Mouse (Mus musculus) frontal cortex, adult (tissue): ENCODE data around the gene Gpr180.
A peak's percentile ranks its signal among the peaks of the same experiment; 100 is the strongest.
"Not testable (repeated sequence)": the region's sequence is repeated elsewhere in the genome, so short reads cannot be mapped to it uniquely, and the experiment has no call there.

Source experiments
- ATAC-seq: cut with Nextera tagmentation; 2 replicates; pipeline ENCODE4 v1.9.2; 2017; ENCODE audit warnings: mild to moderate bottlenecking, moderate library complexity, mixed read lengths; ENCODE audit not compliant: low TSS enrichment

Gene Gpr180

DNA sequence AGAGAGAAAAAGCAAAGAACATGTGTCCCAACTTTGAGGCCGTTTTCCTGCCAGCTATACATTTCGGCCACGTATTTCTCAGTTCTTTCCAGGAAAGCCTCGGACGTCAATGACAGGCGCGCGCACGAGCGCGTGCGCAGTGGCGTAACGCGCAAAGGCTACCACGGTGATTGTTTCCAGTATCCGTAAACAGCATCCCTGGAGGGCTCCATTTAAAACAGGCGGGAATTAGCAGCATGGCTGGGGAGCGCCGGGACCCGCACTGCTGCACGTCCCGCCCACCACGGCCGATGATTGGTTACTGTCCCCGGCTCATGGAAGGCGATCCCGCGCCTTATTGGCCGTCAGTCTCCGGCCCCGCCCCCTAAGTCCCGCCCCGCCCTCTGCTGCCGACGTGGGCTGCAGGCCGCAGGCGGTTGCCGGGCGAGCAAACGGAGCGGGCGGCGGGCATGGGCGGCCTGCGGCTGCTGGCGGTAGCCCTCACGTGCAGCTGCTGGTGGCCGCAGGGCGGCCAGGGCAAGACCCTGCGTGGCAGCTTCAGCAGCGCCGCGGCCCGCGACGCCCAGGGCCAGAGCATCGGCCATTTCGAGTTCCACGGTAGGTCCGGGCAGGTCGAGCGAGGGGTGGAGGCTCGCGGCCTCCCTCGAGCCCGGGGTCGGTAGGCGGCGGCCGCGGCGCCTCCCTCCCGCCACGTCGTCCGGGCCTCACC lies at the start of gene Gpr180:
TSS of gene Gpr180 (plus strand) at position 415 of the 709 bp plus-strand sequence.
- ATAC-seq, result peak; percentile 89

DNA sequence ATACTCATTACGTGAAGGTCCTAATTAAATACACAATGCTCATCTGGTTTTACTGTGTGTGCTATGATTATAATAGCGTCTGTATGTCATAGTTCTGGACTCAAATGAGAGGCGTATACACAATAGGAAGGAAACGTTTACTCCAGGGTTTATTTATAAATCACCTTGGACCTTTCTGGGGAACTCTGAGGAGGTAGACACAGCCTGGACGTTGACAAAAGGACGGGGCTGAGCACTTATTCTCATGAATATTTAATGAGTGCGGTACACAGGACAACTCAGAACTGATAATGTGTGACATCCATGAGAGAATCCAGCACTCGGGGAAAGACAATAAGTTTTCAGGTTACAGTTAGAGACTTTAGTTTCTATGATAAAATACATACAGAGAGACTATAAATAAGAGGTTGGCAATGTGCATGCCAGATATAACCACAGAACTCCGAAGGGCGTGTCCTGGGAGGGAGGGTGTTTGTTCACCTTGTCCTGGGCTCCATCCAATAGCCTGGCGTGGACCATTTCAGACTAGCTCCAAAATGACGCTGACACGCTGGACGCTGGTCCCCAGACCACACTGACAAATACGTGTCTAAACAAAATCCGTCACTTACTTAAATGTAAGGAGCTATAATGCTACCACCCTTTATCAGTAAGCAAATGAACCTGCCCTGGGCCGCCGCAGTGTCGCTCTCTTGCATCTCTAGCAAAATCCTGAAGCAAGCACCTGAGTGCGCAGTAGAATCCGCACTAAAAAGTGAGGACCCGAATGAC lies 48.3 kb upstream of the Gpr180 start:
- peak; percentile 36 for ATAC-seq

DNA sequence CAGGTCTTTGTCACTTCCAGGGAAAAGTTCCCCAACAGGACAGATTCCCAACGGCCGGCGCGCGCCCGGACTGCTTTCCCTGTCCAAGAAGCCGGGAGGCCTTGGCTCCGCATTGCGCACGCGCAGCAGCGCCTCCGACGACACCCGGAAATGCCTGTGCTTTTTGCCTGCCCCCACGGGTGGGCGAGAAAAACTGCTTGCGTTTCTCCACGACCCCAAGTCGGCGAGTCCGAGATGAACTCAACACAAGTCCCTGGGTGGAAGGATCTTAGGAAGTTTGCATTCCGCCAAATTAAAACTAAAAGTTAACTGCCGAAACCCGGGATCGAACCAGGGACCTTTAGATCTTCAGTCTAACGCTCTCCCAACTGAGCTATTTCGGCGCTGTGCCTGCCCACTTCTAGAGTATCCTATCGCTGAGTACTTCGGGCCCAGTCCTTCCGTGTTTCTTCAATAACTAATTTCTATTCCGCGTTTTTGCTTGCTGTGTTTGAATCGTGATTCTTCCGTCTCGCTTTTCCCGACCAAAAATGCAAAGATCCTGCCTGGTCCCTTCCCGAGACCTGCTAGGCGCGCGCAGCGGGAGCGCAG lies 47.6 kb upstream of the Gpr180 start:
- peak; percentile 79 for ATAC-seq

DNA sequence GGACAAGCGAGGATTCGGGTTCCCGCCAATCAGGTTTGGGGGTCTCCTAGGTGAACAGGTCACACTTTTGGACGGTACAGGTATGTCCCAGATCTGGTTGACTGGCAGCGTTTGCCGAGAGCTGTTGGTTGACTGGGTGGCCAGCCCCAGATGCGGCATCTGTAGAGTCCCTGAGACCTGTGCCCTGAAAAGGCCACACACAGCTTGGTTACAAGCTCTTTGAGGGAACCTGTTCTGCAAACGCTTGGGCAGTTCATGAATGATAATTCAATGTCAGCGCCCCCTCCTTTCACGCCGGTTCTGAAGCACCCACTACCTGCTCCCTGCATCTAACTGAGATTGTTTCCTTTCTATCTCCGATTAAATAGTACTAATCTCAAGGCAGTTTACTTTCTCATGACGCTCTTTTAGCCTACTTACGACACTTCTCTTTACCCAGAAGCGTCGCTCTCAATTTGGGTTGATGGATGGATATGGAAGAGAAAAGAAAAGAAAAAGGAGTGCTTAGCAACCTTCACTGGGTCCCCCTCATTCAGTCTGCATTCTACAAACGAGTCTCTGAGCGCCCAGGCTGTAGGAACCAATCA lies 47.1 kb upstream of the Gpr180 start:
- peak; percentile 61 for ATAC-seq

DNA sequence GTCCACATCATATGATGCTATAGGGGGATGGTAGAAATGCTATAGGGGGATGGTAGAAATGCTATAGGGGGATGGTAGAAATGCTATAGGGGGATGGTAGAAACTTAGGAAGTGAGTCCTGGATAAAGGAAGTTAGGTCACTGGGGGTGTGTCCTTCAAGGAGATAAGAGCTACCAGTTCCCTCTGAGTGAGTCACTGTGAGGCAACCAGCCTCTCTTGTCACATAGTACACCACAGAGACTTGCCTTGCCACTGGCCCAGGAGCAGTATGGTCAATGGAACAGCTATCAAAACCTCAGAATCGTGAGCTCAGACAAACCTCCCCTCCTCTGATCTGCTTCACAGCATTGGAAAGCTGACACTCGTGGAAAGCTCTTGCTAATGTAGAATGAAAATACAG lies 38.7 kb upstream of the Gpr180 start:
- ATAC-seq, result no peak

DNA sequence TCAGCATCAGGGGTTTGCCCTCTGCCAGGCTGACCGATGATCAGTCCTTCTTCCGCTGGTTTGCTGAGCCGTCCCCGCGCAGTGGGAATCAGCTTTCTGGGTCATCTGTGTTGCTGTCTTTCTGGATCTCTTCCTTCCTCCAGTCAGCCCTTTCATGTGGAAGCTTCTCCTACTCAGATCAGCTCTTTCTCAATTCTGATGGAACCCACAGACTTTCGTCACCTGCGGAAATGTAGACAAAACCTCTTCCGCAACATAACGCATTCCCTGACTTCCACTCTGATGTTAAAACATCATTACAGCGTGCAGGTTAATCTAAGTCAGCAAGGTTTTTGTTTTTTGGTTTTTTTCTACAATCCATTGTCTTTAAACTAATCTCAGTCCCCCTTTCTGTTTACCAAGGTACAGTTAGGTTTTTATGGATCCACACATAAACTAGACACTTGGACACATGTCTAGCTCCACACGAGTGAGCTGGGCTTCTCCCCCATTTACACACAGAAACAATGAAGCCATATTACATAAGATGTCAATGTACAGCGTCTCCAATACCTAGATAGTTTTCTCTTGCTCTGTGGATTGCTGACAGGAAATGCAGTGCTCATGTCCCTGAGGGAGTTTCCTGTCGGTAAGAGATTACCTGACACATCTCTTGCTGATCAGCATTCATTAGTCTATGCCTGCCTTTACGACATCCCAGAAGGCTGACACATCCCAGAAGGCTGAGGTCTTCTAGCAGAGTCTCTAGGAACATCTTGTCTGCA lies 35.5 kb upstream of the Gpr180 start:
- no peak for ATAC-seq

DNA sequence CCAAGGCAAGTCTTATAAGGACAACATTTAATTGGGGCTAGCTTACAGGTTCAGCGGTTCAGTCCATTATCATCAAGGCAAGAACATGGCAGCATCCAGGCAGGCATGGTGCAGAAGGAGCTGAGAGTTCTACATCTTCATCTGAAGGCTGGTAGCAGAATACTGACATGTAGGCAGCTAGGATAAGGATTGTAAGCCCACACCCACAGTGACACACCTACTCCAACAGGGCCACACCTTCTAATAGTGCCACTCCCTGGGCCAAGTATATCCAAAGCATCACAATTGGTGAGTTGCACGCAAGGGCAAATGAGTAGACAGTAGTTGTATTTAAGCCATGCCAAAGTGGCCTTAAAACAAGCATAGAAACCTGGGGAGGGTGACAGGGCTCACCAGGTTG lies 29.5 kb upstream of the Gpr180 start:
- ATAC-seq, result not testable (repeated sequence)

DNA sequence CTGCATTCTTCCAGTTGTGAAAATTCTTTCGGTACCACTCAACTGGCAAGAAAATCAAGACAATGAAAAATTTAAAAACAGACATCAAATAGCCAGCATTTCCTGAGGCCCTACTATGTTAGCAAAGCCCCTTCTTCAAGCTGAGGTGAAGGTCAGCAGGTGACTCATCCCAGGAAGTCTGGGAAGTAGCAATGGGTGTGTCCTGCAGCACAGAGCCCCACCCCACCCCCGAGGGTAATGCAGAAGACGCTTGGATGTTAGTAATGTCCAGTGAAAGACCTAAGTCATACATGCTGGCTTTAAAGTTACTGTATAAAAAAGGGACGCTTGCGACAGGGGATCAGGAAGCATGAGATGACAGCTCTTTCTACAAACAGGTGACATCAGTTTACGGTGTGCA lies 23.8 kb upstream of the Gpr180 start:
- no peak for ATAC-seq

DNA sequence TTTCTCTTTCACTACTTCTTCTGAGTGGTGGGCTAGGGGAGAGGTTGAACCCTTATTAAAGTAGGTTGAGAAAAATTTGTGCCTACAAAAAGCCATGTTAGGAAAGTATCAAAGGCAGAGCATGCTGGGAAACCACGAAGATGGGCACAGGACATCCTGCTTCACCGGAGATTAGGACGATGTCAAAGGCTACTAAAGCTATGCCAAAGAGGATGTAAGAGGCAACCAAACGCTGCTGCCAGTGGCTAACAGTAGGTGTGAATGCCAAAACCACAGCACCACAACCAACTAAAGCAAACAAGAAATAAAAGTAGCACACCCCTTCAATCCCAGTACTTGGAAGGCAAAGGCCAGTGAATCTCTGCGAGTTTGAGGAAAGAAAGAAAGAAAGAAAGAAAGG lies 12.8 kb upstream of the Gpr180 start:
- no peak for ATAC-seq

DNA sequence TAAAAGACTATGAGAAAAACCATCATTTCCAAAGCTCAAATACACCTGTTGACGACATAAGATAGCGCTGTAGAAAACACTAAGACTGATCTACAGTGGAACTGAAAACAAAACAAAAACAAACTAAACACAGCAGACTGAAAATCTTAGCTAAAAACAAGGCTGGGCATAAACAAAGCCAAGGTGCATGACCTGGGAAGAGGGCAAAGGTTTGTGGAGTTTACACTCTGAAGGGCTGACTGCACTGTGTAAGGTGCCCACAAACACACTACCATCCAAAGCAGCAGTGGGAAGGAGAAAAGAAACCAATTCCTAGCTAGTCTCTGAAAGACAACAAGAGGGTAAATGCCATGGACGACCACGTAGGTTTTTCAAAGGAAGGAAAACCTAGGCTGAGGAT lies 12.2 kb upstream of the Gpr180 start:
- no peak for ATAC-seq

DNA sequence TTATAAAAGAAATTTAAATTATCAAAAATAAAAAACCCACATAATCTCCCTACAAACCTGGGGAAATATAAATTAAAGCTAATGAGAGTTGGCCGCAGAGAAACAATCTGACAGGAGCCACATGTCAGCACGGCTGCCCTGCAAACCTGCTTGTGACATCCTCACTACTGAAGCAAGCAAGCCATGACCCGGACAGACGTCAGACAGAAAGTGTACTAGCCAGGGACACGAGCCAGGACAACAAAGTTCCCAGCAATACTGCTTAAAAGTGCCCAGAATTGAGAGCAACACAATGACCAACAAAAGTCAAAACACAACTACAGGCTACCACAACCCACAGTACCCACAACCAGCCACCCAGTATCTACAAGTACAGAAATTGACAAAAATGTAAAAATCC lies 10.7 kb upstream of the Gpr180 start:
- no peak for ATAC-seq

DNA sequence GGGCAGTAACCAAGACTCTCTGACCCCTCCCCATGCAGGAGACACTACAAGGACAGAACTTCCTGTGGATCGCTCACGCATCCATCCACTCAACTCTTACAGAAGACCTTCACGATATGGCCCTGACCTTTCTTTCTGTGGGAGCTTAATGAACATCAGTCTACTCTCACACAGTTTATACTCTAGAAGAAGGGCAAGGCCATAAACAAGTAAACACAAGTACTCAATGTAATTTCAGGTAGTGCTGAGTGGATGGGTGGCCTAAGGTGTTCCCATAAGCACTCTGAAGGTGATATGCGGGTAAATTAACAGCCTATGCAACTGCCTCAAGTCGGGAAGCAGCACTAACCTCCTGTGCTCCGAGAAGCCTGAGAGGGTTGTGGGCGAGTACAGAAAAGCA lies 5.5 kb upstream of the Gpr180 start:
- ATAC-seq, result no peak

DNA sequence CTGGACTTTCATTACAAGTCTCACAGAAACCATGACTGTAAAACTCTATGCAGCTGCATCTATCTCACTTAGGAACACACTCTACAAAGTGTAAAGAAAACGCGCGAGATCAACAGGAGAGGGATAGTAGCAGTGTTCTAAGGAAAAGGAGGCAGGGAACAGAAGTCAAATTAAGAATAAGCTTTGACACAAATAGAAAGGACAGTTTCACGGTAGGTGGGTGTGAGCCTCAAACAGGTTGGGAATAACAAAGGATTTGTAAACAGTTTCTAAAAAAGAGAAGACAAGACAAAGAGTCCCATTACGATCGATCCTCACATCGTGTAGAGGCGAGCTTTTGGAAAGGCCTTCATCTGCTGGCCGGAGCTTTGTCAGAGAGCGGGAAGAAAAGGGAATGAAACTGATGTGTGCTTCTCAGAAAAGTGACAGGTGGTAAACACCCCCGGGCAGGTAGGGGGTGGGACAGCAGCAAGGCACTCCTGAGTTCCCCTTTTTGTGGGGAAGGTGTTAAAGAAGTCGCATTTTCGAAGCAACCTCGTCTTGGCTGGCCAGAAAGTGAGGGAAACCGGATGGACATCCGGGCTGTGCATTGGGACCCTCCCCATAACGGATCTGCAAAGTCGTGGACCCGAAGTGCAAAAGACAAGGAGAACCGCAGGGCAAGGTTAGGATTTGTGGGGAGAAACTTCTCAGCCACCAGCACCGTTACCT lies 4.9 kb upstream of the Gpr180 start:
- no peak for ATAC-seq

DNA sequence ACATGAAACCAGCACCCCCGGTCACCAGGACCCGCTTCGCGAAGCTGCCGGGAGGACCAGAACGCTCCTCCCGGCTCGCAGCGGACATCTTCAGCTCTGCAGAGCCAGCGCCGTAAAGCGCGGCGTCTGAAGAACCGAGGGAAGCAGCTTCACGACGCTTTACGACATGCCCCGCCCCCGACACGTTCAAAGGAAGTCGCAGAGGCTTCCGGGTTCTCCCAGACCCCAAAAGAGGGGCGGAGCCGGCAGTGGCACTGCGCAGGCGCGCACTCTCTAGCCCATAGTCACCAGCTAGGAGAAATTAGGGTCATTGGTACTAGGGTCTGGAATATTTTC lies 4.3 kb upstream of the Gpr180 start, which contains the start of gene Tgds:
TSS of gene Tgds (minus strand) at position 114 of the 336 bp plus-strand sequence.
- ATAC-seq, result peak; percentile 80

DNA sequence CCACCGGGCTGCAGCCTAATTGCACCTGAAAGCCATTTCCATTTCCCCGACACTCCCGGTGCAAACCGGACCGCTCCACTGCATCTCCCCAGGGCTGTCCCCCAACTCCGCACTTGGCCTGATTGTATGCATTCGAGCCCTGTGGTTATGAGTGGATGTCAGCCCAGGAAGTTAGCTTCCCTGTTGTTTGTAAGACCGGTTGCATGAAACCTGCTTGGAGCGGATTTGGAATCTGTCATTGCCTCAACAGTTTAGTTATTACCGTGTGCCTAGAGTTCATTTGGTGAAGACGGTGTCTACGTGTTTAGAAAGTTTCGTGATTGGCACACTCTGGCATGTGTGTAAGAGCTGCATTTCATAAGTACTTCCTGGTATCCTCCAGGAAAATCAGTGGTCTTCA lies 529 bp downstream of the Gpr180 start:
- peak; percentile 32 for ATAC-seq

DNA sequence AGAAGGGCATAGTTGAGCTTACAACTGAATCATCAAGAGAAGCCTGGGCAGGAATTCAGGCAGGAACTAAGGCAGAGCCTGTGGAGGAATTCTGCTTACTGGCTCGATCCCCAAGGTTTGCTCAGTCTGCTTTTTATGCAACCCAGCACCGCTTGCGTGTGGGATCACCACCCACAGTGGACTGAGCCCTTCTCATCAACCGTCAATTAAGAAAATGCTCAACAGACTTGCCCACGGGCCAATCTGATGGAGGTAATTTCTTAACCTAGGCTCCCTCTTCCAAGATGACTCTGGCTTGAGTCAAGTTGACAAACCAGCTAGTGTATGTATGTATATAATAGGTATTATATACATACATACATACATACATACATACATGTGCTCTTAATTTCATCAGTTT lies 5.3 kb downstream of the Gpr180 start:
- ATAC-seq, result no peak

DNA sequence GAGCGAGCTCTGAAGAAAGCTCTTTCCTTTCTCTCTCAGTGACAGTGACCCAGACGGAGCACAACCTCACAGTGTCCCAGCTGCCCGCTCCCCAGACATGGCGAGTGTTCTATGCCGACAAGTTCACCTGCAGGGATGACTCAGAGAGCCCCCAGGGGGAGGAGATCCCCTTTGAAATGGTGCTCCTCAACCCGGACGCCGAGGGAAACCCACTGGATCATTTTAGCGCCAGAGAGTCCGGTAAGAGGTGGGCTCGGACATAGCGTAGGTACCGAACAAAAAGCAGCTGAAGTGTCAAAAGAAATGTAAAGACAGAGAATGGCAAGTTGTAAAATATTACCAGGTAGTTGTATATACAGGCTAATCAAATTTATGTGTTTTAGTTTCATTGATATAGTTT lies 11.1 kb downstream of the Gpr180 start:
- no peak for ATAC-seq

DNA sequence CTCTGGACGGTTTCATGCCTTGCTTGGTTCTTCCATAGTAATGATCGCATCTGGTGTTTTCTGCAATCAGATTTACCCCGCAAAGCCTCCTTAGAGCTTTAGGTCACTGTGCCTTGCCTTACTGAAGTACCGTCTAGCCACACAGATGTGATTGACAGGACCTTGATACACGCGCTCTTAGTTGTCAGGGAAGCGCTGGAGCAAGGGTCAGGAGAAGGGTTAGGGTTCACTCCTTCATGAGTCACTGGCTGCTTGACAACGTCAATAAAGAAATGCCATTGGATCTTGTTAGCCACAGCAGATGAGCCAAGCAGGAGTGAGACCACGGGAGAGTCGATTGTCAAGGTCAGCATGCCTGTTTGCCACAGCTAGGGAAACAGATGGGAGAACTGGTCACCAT lies 11.6 kb downstream of the Gpr180 start:
- no peak for ATAC-seq

DNA sequence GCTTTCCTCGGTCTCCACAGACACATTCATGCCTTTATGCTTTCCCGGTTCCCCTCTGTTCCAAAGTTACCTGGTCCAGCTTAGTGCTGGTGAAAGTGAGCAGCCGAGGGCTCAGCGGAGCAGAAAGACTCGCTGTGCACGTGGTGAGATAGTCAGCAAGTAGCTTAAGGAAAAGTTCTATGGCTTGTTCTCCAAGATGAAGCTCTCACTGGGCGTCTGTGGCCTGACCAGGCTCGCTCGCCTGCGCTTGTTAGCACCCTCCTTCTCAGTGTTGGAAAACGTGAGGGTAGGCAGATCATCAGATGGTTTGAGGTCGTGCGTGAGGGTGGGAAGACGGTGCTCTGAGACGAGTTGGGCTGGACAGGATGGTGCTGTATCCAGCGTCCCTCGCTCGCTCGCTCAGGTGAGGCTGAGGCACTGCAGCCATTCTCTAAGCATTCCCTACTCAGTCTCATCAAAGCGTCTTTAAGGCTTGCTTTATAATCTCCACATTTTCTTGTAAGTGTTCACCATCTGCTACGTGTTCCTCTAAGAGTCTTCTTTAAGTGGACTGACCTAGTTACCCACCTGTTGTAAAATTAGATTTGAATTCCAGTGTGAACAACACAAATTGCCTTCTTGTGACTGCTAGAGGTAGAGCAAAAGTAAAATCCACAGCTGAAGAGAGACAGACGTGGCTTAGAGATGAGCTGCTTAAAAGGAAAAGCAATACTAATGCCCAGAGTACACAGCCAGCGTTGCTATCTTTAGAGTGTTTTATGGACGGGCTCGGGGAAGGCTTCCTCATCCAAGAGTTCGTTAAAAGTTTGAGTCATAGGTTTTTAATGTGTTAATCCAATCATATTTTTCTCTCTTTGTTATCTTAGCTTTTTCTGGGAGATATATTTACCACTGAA lies 13.9 kb downstream of the Gpr180 start:
- ATAC-seq, result peak; percentile 76

DNA sequence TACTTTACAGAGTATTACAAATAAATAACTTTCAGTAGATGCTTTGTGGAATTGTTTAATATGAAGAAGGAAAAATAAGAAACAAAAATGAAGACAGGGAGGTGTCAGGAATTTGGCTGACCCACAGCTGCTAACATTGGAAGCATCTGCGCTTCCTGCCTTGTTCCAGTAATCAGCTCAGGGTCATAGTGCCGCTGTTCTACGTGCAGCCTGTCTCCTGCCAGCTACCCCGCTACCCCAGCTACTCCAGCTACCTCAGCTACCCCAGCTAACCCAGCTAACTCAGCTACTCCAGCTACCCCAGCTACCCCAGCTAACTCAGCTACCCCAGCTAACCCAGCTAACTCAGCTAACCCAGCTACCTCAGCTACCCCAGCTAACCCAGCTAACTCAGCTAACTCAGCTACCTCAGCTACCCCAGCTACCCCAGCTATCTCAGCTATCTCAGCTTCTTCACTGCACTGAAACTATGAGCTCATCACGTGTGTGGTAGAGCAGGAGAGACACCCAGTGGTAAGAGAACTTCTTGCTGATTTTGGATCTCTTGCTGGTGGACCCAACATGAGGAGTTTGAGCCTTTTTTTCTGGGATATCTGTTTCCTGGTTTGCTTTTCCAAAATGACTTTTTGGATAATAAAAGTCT lies 14.8 kb downstream of the Gpr180 start:
- ATAC-seq, result peak; percentile 79
